Mouse (Mus musculus) bone marrow macrophage, adult 2 months (primary cell): ENCODE measurements at regions not wholly inside any gene's neighbourhood (a gene's known extent, or its start where the extent isn't known, plus 50 kb on each side); places are given as distances from the start of the nearest gene placed in this dataset.
"Not testable (repeated sequence)": the region's sequence is repeated elsewhere in the genome, so short reads cannot be mapped to it uniquely, and the experiment has no call there.

Experiments used
- H3K27ac ChIP-seq: 2 replicates; pipeline ENCODE4 v1.5.1; 2012; ENCODE audit warnings: low read depth, low read length; ENCODE audit not compliant: insufficient read depth
- H3K4me1 ChIP-seq: 2 replicates; pipeline ENCODE4 v1.6.1; 2012; ENCODE audit warnings: low read length; ENCODE audit not compliant: control insufficient read depth, insufficient read depth
- H3K4me3 ChIP-seq: 2 replicates; pipeline ENCODE4 v1.5.1; 2012; ENCODE audit warnings: mild to moderate bottlenecking, low read length, moderate library complexity; ENCODE audit not compliant: insufficient read depth
- CTCF ChIP-seq: IDR thresholded peaks from 2 replicates; pipeline ENCODE4 v1.5.1; 2012; ENCODE audit warnings: low read depth, mild to moderate bottlenecking, low read length, moderate library complexity
- POLR2A ChIP-seq: IDR thresholded peaks from 2 replicates; pipeline ENCODE4 v1.6.1; 2012; ENCODE audit warnings: mild to moderate bottlenecking, low read depth, low read length, borderline replicate concordance

DNA sequence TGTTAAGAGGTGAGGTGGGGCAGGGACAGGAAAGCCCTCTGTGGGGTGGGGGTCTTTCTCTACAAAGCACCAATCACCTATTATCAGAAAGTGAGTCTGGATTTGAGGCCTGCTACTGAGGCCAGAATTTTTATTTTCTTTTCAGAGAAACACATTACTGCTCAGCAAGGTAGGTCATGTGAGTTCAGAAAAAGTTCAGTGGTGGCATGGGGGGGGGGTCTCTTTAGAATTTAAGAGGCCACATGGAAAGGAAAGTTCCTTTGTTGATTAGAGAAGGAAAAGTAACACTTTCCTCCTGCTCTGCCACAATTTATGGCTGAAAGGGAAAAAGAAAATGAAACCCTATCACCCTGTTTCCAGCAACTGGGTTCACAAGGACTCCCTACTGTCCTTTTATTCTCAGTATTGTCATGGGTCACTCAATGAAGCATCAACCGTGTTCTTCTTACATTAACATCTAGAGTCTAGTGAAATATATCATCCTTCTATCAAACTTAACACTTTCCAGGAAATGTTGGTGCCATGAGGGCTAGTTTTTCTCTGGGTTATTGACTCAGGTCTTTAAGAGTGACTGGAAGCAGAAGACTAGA is 194.1 kb downstream of the 4930474N05Rik start:
- TF ChIP-seq POLR2A (no peak), CTCF (no peak)
- H3K4me3 ChIP-seq: no peak overlapping the region
- H3K4me1 ChIP-seq: no peaks in the 10 kb centered on the region
- no peak overlapping the region for H3K27ac ChIP-seq

DNA sequence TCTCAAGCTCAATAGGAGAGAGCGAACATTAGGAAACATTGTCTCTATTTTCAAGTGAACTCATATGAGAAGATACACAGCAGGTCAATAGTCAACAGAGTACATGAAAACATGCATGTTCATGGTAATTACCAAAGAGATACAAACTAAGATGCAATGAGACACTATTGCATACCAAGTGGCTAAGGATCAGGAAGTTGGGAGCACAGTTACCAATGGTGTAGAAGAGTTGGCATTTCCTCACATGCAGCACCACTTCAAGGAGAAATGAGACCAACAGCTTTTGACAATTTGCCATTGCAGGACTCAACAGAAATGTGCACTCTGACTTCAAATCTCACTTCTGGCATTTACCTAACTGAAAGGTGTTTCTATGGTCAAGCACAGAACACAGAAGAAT is 215.6 kb downstream of the 4930474N05Rik start:
- no peaks in the 10 kb centered on the region for H3K4me1 ChIP-seq
- TF ChIP-seq CTCF: no peak
- no peak for TF ChIP-seq POLR2A
- H3K4me3 ChIP-seq: no peak overlapping the region
- no peak overlapping the region for H3K27ac ChIP-seq

DNA sequence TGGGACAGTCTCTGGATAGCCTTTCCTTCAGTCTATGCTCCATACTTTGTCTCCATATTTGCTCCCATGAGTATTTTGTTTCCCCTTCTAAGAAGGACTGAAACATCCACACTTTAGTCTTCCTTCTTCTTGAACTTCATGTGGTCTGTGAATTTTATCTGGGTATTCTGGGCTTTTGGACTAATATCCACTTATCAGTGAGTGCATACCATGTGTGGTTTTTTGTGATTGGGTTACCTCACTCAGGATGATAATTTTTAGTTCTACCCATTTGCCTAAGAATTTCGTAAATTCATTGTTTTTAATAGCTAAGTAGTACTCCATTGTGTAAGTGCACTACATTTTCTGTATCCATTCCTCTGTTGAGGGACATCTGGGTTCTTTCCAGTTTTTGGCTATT is 220.0 kb downstream of the 4930474N05Rik start:
- not testable (repeated sequence) for H3K27ac ChIP-seq, H3K4me3 ChIP-seq, H3K4me1 ChIP-seq

DNA sequence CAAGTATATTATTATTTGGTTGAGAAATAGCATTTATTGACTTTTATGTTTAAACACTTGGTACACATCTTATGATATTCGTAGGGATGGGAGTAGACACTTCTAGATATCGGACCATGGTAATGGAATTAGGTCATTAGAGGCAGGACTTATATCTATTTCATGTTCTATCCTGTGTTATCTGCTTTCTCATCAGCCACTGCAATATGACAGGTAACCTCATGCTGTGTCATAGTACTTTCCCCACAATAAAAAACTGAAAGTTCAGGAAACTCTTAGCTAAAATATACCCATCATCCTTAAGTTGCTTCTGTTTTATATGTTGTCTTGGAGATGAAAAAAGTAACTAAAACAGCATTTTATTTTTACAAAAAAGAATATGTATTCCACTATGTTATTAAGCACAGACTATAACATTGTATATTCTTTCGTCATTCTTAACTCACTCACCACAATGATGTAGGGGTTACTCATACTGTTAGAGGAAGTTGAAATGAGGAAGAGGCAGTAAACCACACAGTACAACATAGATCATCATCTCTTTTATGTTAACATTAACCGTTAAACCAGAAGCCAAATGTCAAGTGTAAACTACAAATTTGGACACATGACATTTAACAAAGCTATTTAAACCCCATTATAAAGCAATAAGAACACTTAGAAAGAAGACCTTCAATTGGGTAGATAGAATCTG is 221.8 kb downstream of the 4930474N05Rik start:
- H3K27ac ChIP-seq: no peak overlapping the region
- H3K4me1 ChIP-seq: peaks cover 2% of the 10 kb centered on the region; the same call in 1 of the 2 replicates
- no peak for TF ChIP-seq CTCF
- H3K4me3 ChIP-seq: no peak overlapping the region

DNA sequence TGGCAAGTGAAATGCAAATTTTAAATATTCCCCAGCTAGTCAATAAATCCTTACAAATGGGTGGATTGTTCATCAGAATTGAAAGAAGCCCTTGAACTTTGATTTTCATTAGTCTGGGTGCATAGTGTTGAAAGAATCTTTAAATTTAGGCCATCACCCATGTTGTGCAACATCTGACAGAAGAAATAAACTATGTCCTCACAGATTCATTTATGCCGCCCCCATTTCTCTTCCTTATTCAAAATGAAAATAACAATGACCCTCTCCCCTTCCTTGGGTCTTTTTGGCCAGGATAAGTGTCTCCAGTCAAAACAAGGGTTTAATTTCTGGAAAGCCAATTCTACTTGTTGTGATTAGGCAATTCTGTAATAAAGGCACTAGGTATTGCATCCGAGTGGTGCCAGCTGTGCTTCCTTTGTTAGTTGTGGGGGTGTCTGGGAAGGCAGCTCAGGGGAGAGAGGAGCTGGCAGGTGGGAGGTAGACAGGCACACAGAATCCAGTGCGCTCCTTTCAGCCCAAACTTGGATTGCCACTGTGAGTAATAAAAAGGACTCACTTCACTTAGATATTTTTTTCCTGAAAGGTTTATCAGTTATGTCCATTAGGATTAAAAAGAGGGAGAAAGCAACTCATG is 233.7 kb downstream of the 4930474N05Rik start:
- Histone ChIP-seq H3K4me1 (peaks cover 9% of the 10 kb centered on the region), H3K4me3 (no peak overlapping the region), H3K27ac (no peak overlapping the region)
- TF ChIP-seq CTCF (no peak), POLR2A (no peak)

DNA sequence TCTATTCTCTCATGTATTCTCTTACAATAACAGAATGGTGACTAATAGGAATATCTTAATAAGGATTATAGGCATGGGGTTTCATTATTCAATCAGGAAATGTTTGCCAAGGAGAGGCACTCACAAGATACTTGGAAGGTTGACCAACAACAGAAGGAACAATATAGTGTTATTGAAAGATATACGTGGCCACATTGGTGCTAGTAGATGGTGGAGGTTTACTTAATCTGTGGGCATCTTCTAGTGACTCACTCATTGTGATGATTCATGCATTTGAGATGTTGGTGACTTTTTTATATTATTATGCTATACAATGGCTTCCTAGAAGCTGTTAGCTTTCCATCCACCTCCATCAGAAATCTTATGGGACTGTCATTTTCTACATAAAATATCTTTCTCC is 246.1 kb downstream of the 4930474N05Rik start:
- Histone ChIP-seq H3K4me1 (no peaks in the 10 kb centered on the region), H3K27ac (no peak overlapping the region), H3K4me3 (no peak overlapping the region)
- TF ChIP-seq CTCF (no peak), POLR2A (no peak)
